Mouse (Mus musculus) macrophage (primary cell): Measurements from ENCODE around the gene Rfx3. TPM values are rescaled to one million over a fixed set of nuclear protein-coding genes. Genes with fewer than 3 reads are reported as not detected.

ENCODE experiments used
- H3K27ac ChIP-seq: fragments of 350-480 bp; formaldehyde crosslinking; 2 replicates; pipeline ENCODE4 v1.9.0; 2021
- H3K36me3 ChIP-seq: fragments of 350-480 bp; formaldehyde crosslinking; 2 replicates; pipeline ENCODE4 v1.9.0; 2021; ENCODE audit errors: inconsistent target
- H3K4me3 ChIP-seq: fragments of 350-480 bp; formaldehyde crosslinking; 2 replicates; pipeline ENCODE4 v1.9.0; 2021; ENCODE audit errors: inconsistent target
- H3K79me2 ChIP-seq: fragments of 350-480 bp; formaldehyde crosslinking; 2 replicates; pipeline ENCODE4 v1.9.0; 2021; ENCODE audit errors: inconsistent target
- WGBS: methylation state at CpG from one replicate; pipeline ENCODE4 v1.1.7; 2026; ENCODE audit warnings: inconsistent platforms; ENCODE audit not compliant: missing documents; 5-methylcytosine and 5-hydroxymethylcytosine counted together
- polyA plus RNA-seq: library from polyadenylated mRNA; stranded (reverse); fragments of 250-400 nt; gene quantifications from 3 replicates; pipeline ENCODE4 v1.2.4, GENCODE M21; 2018; ENCODE audit warnings: inconsistent platforms

Gene Rfx3
- polyA plus RNA-seq, 1 experiment from 2014 or later = 0.30 TPM

GRCm38 (mm10) chr19:27870794-27871193, 140.2 kb downstream of the Rfx3 start:
- H3K4me3 ChIP-seq = no peak overlapping the region
- 84% methylated on average over 3 of the region's 3 CpGs for WGBS
- no peaks in the 10 kb centered on the region for H3K79me2 ChIP-seq
- no peaks in the 10 kb centered on the region for H3K36me3 ChIP-seq
- H3K27ac ChIP-seq = no peak overlapping the region

DNA sequence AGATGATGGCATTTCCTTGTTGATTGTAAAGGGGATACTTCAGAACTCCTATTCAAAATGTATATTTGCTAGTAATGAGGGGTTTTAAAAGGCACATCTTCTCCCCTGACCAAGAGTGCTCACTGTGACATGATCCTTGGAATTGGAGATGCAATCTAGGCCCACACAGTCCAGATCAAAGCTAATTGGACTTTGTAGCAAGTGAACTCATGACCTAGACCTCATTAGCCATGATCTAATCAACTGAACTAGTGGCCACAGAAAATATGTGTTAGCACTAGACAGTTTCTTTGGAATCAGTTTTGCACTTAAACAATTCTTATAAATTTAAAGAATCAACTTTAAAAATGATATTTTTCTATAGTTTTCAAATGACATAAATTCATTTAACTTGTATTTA, 151.3 kb downstream of the Rfx3 start:
- Histone ChIP-seq H3K27ac (no peak overlapping the region), H3K36me3 (no peaks in the 10 kb centered on the region), H3K79me2 (no peaks in the 10 kb centered on the region), H3K4me3 (no peak overlapping the region)

DNA sequence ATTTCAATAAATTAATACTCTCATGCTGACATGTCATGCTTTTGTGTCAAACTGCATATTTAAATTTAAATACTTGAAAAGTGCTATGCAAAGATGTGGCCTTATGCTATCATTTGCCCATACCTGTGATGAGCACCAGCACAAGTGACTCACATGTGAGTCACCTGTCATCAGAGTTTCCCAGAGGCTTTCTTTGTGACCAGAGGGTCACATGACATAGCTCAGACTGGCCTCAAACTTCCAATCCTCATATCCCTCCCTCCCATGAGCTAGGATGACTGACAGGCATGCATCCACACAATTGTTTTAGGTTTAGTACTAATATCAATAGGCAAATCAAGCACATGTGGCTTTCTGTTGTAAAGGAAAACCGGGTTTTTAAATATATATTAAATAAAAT, 162.0 kb downstream of the Rfx3 start:
- Histone ChIP-seq H3K4me3 (no peak overlapping the region), H3K27ac (no peak overlapping the region), H3K79me2 (no peaks in the 10 kb centered on the region), H3K36me3 (no peaks in the 10 kb centered on the region)
- 100% methylated on average over 1 of the region's 1 CpGs for WGBS

GRCm38 (mm10) chr19:27847055-27847454, 163.9 kb downstream of the Rfx3 start:
- Histone ChIP-seq H3K27ac (no peak overlapping the region), H3K4me3 (no peak overlapping the region), H3K36me3 (no peaks in the 10 kb centered on the region), H3K79me2 (no peaks in the 10 kb centered on the region)
- 98% methylated on average over 4 of the region's 4 CpGs for WGBS

DNA sequence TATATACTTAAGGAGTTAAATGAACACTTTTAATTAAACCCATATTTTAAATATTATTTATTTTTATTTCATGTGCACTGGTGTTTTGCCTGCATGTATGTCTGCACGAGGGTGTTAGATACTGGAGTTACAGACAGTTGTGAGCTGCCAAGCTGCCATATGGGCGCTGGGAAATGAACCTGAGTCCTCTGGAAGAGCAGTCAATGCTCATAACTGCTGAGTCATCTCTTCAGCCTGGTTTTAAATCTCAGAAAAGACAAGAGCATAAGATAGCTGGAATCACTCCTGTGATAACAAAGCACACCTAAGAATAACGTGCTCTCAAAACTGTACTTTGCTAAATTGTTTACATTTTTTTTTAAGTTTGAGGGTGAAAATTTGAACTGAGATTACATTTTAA, 172.3 kb downstream of the Rfx3 start:
- Histone ChIP-seq H3K79me2 (no peaks in the 10 kb centered on the region), H3K4me3 (no peak overlapping the region), H3K27ac (no peak overlapping the region), H3K36me3 (no peaks in the 10 kb centered on the region)
- WGBS = 88% methylated on average over 3 of the region's 3 CpGs

DNA sequence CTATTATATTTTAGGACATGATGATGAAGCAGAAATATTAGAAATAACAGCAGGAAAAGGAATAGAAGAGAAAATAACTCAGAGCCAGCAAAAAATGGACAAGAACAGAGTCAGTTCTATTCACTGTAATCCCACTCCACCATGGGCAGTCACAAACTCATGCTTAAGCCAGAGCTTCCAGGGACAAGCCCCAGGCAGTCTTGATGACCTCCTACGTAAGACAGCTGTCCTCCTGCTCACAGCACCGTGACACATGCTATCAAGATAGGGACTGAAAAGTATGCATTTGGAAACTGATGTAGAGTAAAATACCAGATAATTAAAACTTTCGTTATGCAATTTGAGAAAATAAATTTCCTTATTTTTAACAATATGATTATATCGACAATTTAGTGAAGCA, 172.9 kb downstream of the Rfx3 start:
- WGBS = 86% methylated on average over 4 of the region's 4 CpGs
- H3K4me3 ChIP-seq = no peak overlapping the region
- H3K36me3 ChIP-seq = no peaks in the 10 kb centered on the region
- H3K27ac ChIP-seq = no peak overlapping the region
- no peaks in the 10 kb centered on the region for H3K79me2 ChIP-seq

DNA sequence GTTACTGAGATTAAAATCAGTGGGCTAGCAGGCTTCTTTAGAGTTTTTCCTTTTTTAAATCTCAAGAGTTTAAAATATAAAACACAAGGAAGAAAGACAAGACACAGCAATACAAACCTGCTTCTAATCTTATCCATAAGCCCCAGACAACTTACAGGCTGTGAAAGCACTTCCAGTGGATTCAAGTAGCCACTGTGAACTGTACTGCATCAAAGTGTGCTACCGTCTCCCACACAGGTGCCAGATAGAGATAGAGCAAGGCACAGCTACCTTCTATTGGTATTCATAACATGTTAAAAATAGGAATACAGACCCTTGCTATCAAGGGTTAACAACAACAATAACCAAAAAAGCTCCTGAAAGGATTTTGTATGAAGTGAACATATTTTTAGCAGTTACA, 178.5 kb downstream of the Rfx3 start:
- Histone ChIP-seq H3K27ac (no peak overlapping the region), H3K4me3 (no peak overlapping the region), H3K36me3 (no peaks in the 10 kb centered on the region), H3K79me2 (no peaks in the 10 kb centered on the region)
- WGBS = 100% methylated on average over 1 of the region's 1 CpGs

- Histone ChIP-seq H3K36me3 (no peaks in the 10 kb centered on the region), H3K27ac (no peak overlapping the region), H3K4me3 (no peak overlapping the region), H3K79me2 (no peaks in the 10 kb centered on the region)
- WGBS = 100% methylated on average over 1 of the region's 1 CpGs
Observed at GRCm38 (mm10) chr19:27828316-27828715, 182.7 kb downstream of the Rfx3 start.

DNA sequence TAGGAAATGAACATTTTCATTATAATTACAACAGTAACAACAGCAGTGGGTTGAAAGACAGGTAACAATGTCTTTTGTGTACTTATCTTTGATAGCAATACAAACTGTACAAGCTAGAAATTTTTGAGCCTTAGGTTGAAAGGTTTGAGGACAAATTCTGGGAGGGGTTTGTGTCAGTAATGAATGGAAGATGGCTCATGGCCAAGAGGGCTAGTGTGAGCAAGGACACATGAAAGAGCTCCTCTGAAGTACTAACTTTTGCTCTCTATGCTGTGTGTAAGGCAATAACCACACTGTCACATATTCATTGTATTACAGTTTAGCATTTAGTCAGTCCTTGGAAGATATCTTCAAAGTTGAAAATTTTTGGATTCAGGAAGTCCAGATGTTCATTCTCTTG, 193.3 kb downstream of the Rfx3 start:
- Histone ChIP-seq H3K27ac (no peak overlapping the region), H3K4me3 (no peak overlapping the region), H3K36me3 (no peaks in the 10 kb centered on the region), H3K79me2 (no peaks in the 10 kb centered on the region)

DNA sequence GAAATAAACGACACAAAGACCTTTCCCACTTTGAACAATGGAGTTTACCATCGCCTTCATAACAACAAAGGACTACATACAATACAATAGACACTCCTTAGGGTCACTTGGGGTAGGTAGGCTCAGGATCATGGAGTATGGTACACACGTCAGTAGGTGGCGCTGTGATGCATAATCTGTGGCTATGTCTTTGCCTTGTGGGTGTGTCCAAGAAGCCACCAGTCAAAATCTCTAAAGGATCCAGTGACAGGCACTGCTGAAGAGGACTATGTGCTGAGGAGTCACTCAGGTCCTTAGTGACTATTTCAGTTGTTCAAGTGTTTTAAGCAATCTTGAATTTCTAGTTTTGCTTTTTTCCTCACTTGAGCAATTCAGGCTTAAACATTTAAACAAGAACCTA, 230.9 kb downstream of the Rfx3 start:
- 89% methylated on average over 4 of the region's 4 CpGs for WGBS

GRCm38 (mm10) chr19:27770716-27771265, 240.2 kb downstream of the Rfx3 start:
- Histone ChIP-seq H3K79me2 (no peaks in the 10 kb centered on the region), H3K36me3 (no peaks in the 10 kb centered on the region), H3K4me3 (no peak overlapping the region), H3K27ac (no peak overlapping the region)
- 91% methylated on average over 8 of the region's 8 CpGs for WGBS

More for the DNA sequence above, 230.9 kb downstream of the Rfx3 start:
- Histone ChIP-seq H3K79me2 (no peaks in the 10 kb centered on the region), H3K27ac (no peak overlapping the region), H3K4me3 (no peak overlapping the region), H3K36me3 (no peaks in the 10 kb centered on the region)

DNA sequence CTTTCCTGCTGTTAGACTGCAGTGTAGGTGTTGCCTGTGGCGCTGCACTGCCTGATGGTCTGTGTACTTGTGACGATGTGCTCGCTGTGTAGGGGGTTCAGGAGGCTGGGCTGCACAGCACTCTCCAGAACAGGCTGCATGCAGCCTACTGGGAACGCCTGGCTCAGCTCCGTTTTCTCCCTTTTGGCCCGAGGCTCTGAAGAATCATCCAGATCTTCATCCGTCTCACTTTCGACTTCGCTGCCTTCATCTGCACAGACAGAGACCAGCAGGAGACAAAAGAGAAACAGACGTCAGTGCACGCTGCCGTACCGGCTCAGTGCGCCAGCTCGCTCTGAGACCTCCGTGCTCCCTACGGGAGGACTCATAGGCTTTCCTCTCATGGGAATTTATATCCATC, 242.5 kb downstream of the Rfx3 start:
- H3K79me2 ChIP-seq = no peaks in the 10 kb centered on the region
- 95% methylated on average over 17 of the region's 17 CpGs for WGBS
- no peaks in the 10 kb centered on the region for H3K36me3 ChIP-seq
- H3K27ac ChIP-seq = no peak overlapping the region
- H3K4me3 ChIP-seq = no peak overlapping the region

DNA sequence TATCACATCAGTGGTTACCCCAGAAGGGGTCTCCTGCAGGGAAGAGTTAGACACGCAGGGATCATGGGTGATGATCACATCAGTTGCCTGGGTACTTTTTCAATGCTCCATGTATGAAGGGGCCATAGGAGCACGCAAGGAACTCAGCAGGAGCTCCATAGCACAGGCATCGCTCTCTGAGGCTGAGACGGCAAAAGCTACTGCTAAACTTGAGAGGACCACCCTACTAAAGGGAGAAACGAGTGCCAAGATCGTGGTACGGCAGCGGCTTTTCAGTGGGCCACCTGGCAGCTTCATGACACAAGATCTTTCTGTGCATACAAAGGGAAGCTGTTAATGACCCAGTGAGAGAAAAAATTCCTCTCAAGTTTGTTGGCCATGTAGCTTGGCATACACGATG, 250.7 kb downstream of the Rfx3 start:
- Histone ChIP-seq H3K4me3 (no peak overlapping the region), H3K79me2 (no peaks in the 10 kb centered on the region), H3K36me3 (no peaks in the 10 kb centered on the region), H3K27ac (no peak overlapping the region)
- 96% methylated on average over 9 of the region's 9 CpGs for WGBS

- no peak overlapping the region for H3K27ac ChIP-seq
- WGBS = 91% methylated on average over 8 of the region's 8 CpGs
- no peaks in the 10 kb centered on the region for H3K79me2 ChIP-seq
- no peaks in the 10 kb centered on the region for H3K36me3 ChIP-seq
- H3K4me3 ChIP-seq = no peak overlapping the region
Observed at GRCm38 (mm10) chr19:27759347-27759746, 251.6 kb downstream of the Rfx3 start.

- 100% methylated on average over 1 of the region's 1 CpGs for WGBS
- Histone ChIP-seq H3K4me3 (no peak overlapping the region), H3K79me2 (no peaks in the 10 kb centered on the region), H3K36me3 (no peaks in the 10 kb centered on the region), H3K27ac (no peak overlapping the region)
Observed at GRCm38 (mm10) chr19:27747301-27747700, 263.7 kb downstream of the Rfx3 start.

GRCm38 (mm10) chr19:27738908-27739307, 272.1 kb downstream of the Rfx3 start:
- Histone ChIP-seq H3K27ac (no peak overlapping the region), H3K79me2 (no peaks in the 10 kb centered on the region), H3K4me3 (no peak overlapping the region), H3K36me3 (no peaks in the 10 kb centered on the region)
- WGBS = 87% methylated on average over 8 of the region's 8 CpGs
